Mouse (Mus musculus): ENCODE measurements at regions not wholly inside any gene's neighbourhood (a gene's known extent, or its start where the extent isn't known, plus 50 kb on each side); places are given as distances from the start of the nearest gene placed in this dataset.

DNA sequence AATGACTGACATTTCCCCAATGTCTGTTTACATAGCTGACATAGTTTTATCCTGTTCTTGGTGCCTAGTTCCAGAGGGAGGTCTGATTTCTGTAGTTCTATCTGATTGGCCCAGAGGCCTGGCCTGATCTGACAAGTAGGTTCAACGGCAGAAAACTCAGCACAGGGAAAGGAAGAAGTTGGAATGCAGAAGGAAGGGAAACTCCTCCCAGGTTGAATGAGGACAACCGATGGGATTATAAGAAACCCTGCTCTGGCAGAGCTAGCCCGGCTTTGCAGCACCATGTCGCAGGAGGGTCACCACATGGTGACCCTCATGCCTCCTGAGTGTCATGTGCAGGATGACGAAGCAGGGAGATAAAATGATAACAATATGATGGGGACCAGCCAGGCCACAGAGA, 89.8 kb upstream of the Gsc start:
- DNase-seq, result no peak

DNA sequence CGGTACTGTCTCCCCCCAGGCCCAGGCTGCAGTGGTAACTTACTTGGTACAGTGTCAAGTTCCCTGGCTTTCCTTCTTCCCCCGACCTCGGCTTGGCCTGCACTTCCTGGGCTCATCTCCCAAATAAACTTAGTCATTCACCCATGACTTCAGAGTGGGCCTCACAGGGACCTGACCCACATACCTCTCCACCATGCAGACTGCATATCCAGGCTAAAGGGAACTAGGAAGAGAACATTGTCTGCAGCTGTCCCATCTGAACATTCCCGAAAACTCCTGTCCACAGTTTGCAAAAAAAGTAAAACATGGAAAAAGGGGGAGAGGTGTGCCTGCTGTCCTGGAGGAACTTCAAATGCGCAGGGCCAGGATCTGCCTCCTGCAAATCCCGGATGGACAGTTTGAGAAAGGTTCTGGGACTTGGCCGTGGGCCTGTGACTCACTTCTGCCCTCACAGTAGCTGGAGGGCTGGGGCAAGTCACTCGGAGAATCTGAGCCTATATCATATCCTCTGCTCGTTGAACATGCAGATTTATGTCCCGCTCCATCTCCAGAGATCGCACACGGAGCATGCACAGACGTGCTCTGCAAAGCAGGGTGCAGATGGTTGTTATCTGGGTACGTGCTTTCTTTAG, 87.9 kb upstream of the Gsc start:
- no peak for DNase-seq

DNA sequence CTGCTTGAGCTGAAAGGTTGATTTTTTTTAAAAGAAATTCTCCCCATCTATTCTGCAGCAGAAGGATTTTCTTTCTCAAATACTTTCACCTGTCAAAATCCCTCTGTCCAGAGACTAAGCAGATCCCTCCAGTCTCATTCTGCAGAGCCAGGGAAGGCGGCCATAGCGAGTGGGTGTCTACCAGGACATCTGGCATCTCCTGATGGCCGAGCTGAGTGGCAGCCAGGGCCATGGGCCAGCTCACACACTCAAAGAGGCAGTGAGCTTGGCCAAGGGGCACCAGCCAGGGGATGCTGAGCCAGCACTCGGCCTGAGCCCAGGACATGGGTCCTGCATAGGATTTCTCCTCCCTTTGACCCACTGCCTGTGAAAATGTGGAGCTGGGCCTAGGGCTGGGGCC, 84.6 kb upstream of the Gsc start:
- DNase-seq, result no peak

DNA sequence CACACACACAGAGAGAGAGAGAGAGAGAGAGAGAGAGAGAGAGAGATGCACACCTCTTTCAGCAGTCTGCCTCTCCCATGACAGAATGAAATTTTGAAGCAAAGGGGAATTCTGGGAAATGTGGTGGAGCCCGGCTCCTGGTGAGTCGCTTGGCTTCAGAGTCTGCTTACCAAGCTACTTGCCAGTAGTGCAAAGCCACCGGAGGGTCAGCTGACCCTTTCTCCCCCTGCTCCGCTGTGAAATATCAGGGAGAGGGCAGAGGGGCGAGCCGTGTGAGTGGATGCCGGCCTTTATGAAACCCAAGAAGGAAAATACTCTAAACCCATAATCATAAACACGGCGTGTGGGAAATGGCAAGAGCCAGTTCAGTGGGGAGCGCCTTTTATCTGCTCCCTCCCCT, 84.2 kb upstream of the Gsc start:
- DNase-seq, result no peak

DNA sequence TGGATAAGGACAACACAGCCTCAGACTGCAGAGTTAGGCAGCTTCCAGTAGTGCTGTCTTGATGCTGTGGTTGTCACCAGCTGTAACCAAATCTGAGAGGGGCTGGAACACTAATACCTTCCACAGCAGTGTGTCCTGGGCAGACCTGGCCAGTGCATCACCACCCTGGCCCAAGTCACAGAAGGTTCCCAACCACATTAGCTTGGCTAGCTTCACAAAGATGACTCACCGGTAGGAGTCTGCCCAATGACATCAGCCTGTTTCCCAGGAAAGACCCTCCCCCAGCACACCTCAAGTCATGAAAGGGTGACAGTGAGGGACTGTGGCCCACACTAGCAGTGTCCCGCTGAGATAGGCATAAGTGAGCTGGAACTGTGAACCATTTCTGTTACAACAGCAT, 75.5 kb upstream of the Gsc start:
- DNase-seq, result no peak

DNA sequence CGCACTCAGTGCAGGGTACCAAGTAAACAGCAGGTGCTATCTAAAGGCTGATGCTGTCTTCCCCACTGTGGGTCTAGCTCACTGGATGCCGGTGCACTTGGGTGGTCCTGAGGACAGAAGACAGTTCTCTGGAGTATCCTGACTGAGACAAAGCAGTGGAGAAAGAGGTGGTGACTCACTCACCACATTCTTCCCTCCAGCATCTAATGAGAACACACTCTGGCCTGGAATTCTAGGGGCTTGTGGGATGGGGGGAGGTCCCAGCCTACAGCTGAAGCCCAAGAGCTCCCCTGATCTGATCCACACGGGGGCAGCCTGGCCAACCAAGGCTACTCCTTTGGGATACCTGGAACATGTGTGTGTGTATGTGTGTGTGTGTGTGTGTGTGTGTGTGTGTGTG, 74.4 kb upstream of the Gsc start:
- no peak for DNase-seq

DNA sequence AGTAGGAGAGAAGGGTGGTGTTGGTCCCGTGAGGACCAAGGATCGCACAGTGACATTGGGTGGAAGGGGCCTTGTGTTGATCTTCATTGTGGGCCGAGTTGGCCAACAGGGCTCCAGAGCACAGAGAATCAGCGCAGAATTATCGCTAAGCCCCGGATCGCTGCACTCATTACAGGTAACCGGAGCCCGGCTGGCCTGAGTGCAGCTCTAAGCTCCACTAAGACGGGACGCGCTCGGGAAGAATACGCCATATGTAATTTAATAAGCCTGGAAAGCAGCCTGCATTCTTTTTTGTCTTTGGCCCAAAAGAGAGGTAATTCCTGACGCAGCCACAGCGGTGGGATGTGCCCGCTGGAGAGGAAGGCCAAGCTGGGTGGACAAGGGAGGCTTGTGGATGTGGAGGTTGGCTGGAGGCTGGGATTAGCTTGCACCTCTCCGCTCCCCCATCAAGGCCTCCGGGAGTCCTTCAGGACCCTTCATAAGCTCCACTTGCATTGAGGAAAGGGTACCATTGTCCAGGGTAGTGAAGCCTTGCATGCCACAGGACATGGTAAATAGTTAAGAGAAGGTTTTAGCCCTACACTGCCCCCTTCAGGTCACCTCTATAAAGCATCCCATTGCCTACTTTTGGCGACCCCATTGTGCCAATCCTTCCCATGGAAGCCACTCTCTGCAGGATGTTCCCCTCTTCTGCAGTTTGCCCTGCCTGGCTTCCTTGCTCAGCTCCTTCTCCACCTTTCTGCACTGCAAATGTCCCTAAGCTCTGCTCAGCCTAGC, 73.1 kb upstream of the Gsc start:
- DNase-seq, result no peak

DNA sequence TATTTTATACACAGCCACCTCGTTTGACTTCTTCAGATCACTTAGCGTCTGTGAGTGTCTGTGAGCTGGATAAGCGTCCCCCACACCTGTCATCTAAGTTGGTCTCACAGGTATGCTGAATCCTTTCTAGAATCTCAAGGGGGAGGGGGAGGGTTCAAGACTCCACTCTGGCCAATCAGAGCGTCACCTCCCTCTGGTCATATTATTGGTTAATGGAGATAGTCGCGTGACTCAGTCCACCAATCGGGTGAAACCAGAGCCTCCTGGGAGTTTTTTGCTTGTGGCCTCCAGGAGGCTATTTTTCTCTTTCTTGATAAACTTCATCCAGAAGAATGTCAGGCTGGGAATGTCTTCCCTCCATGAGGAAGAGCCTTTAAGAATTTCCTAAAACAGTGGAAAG, 66.8 kb upstream of the Gsc start:
- DNase-seq, result no peak

DNA sequence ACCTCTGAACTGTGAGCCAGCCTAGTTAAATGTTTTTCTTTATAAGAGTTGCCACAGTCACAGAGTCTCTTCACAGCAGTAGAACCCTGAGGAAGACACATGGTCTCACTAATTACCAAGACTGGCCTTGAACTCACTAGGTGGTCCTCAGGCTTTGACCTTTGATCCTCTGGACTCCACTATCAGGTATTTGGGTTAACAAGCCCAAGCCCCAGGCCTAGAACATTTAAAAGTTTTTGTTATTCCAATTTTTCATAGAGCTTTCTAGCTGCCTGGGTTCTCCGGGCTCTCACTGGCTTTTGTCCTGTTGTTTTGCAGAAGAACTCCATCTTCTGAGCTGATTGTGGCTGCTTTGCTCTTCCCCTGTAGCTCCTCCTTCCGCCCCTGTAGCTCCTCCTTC, 65.3 kb upstream of the Gsc start:
- DNase-seq, result no peak

DNA sequence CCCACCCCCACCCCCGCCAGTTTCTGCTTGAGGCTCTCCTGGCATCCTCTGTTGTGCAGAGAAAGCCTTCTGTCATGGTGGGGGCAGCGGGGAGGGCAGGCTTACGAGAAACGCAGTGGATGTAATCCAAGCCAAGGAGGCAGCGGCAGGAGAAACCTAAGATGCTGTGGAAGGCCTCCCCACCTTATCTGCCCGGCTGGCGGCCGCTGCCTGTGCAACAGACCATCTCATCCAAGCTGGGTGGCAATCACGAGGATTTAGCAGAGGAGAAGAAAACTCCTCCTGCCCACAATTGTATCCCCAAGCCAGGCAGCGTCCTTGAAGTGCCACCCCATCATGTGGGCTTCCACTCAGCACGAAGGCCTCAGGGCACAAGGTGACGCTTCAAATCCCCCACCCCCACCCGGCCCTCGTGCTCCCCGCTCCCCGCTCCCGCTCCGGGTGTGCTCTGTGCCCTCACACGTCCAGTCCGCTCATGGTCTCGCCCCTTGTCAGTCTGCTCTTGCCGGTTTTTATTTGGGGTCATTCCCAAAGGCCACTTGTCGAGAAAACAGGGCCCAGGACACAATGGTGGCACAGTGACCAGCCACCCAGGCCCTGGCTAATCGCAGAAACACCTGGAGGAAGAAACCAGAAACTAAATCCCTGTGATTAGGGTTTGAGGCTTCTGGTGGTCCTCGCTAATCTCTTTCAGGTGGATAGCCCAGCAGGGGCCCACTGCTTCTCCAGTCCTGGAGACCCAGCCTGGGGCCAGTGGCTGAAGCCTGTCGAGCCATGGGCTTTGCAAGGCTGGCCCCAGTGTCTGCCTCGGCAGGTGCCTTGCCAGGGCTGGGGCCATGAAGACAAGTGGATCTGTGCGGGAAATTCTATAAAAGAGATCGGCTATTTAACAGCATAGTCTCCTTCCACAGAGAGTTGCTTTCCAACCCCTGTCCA, 58.6 kb upstream of the Gsc start:
- DNase-seq, result no peak

DNA sequence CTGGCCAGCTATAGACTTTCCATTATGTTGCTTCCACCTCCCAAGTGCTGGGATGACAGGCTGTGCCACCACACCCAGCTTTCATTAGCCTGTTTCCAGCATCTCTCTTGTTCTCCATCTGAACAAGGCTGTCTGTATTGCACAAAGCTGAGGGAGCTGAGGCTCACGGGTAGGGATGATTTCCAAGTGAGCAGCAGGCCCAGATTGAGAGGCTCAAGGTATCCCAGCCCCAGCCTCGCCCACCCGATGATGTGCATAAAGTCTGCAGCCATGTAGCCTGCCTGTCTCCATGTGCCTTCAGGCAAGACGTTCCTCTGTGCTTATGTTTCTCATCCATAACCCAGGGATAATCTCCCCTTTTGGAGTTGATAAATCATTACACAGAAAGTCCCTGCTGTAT, 57.5 kb upstream of the Gsc start:
- DNase-seq, result no peak

All from kidney, postnatal 25 days (tissue).